Mouse (Mus musculus) inflammation-experienced regulatory T-cells, adult 6 months (primary cell): ENCODE data around the gene Tm4sf1. TPM values are rescaled to one million over a fixed set of nuclear protein-coding genes. Genes with fewer than 3 reads are reported as not detected.

Experiments
- ATAC-seq: one replicate; pipeline ENCODE4 v1.8.0; 2017
- polyA plus RNA-seq, 3 experiments: library from polyadenylated mRNA; unstranded; fragments of 100-300 nt; shearing (Covaris generic); gene quantifications; one replicate each; pipeline ENCODE4 v1.2.1; 2017

Gene Tm4sf1
- polyA plus RNA-seq, 3 experiments from 2014 or later: not detected

DNA sequence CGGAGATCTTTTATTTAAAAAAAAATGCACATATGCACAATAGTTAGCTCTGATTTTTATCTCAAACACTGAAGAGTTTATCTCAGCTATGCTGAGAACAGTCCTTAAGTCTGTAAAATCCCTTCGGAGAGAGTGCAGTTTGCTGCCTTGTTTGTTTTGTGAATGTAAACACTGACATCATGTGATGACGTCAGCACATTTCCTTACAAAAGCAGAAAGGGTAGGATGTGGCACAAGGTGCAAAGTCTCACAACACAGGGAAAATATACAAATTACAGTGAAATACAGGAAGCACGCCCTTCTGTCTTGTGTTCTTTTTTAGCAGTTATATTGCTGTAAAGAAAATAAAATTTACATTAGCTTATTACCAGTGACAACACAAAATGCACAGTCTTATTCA lies 14.3 kb downstream of the Tm4sf1 start:
- ATAC-seq: no peak

DNA sequence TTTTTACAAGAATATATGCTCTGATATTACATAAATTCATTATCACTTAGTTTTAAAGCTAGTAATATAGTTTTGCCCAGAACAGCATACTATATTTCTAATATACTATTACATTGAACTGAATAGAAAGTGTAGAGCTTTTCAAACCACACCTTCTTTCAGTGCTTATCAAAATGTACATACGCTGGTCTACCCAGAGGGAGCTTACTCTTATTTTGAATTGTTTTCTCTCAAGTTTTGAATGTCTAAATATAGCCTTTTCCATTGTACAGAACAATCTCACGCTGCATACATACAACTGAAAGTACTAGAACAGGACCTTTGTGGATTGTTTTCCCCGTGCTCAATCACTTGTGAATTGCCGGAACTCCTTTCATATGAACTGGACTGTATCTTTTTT lies 23.6 kb downstream of the Tm4sf1 start:
- no peak for ATAC-seq

DNA sequence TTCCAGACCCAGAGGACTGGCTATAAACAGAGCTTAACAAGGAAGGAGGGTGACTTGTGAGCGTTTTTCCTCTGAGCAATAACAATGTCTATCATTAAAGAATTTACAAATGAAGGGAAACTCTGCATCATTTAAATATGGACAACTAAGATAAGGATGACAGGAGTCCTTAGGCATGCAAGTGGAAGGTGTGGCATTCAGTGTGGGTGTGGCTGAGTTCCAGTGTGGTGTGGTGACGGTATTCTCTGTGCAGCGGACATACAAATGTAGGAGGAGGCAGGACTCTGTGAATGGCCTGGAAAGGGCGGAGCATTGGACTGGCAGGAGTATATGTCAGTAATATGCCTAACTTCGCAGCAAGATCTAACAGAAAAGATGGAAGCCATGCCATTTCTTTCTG lies 24.3 kb downstream of the Tm4sf1 start:
- no peak for ATAC-seq

DNA sequence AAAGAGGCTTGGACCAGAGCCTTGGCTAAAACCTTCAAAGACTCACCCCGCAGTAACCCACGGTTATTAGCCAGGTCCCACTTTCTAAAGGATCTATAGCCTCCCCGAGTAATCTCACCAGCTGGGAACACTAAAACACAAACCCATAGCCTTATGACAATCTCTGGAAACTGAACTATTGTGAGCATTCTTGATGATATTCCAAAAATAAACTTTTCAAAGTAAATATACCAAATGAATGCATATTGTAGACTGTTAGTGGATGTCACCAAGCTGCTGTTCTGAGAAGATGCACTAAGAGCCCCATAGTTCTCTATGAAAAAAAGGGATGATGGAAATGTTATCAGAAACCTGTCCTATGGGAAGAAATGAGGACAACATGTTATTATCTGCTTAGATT lies 25.0 kb downstream of the Tm4sf1 start:
- no peak for ATAC-seq

DNA sequence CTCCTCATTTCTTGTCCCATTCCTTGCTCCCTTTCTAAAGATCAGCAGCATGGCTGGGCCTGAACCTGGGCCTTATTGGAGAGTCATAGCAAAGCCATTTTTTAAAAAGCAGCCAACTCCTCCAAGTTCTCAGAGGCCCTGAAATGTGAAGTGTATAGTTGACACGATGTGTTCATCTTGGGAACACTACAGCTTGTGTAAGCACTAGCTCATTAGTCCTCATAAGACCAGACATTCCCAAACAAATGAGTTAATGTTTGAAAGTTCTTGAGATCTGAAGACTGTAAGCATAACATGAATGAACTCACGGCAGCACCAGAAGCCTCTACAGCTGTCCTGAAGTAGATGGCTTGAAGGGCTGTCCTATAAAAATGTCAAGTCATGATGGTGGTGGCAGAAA lies 32.8 kb downstream of the Tm4sf1 start:
- ATAC-seq: no peak

DNA sequence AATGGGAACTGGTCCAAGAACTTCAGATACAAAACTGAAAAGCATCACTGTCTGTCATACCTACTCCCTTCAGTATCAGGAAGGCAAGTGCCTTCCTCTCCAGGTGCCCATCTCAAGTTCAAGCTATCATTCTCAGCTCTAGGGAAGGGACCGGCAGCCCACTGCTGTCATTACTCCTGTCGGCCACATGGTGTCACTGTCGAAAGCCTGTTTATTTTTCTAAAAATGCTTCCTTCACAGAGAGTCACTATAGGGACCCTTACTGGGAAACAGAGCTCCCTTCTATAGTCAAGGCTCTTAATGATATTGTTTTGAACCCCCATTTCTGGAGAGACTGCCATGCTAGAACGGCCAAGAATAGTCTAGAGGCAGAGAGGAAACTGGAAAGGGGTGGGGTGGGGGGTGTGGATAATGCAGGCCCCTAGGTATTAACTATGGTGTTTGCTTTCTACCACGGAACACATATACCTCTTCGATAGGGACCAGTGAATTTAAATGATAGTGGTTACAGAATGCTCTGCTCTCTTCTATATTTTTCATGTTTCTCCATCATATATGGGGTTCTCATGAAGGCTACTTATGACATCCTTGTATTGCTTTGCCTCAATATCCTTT lies 34.1 kb downstream of the Tm4sf1 start:
- ATAC-seq: no peak

DNA sequence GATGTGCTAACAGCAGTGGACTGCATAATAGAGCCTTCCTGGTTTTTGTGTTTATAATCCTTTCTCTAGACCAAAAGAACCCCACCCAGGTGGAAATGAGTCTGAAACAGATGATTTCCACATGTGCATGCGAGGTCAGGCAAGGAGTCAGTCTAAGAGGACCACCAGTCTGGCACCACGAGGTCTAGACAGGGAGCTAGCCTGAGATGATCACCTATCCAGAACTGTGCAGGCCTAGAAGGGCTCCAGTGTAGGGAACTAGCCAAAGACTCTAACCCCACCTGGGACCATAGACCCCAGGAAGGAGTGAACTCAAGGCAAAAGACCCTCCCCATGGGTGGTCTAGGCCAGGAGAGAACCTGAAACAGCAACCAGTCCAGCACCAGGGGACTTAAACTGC lies 48.7 kb downstream of the Tm4sf1 start:
- no peak for ATAC-seq

DNA sequence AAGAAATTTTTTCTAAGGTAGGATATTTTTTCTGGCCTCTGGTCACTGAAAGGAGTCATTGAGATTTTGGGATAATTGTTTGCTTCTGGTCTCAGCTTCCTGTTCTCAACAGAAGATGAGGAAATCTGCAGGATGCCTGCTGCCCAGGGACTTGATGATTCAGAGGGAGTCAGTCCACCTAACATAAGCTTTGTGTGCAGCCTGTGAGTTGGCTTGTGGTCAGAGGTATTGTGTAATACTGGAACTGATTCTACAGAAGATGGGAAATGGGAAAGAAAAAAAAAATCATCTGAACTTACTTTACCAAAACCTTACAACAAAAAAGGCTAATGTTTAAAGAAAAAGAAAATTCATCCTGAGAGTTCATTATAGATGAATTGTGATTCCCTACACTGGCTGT lies 49.2 kb downstream of the Tm4sf1 start:
- ATAC-seq: no peak

DNA sequence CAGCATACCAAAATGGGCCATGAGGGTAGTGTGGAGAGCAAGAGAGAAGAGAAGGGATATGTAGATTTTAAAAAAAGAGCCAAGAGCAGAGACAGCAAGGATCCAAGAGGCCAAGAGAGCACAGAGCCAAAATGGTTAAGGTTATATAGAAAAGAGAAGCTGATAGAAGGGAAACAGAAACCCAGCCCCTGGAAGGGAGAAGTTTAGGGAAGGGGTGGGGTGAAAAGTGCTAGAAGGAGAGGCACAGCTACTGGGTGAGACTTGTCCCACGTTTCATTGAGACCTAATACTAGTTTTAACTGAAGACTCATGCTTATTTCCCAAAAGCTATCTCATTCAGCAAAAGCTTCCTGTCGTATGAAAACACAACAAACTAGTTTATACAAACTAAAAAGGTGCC lies 56.5 kb downstream of the Tm4sf1 start:
- no peak for ATAC-seq

Other genes with a start within 250 kb of the Tm4sf1 start
- not detected for gene Tm4sf4, start 123.3 kb upstream of the Tm4sf1 start, polyA plus RNA-seq